Mouse (Mus musculus) embryonic facial prominence, embryonic 13.5 days (tissue): ENCODE measurements around the gene Dpm3. TPM values are rescaled to one million over a fixed set of nuclear protein-coding genes. Genes with fewer than 3 reads are reported as not detected.

Experiments used
- ATAC-seq: fragments of 200-750 bp; cut with Nextera tagmentation; 2 replicates; pipeline ENCODE4 v1.8.0; 2017; ENCODE audit warnings: low read depth; ENCODE audit not compliant: insufficient number of reproducible peaks, insufficient read depth, low FRiP score, low TSS enrichment
- H3K27ac ChIP-seq: fragments of 300-500 bp; sonication (generic); 2 replicates; pipeline ENCODE4 v1.5.1; 2015; ENCODE audit warnings: moderate library complexity, mild to moderate bottlenecking, inconsistent platforms
- H3K27me3 ChIP-seq: fragments of 300-500 bp; sonication (generic); 2 replicates; pipeline ENCODE4 v1.6.1; 2015; ENCODE audit warnings: mild to moderate bottlenecking, inconsistent platforms
- H3K36me3 ChIP-seq: fragments of 300-500 bp; sonication (generic); 2 replicates; pipeline ENCODE4 v1.6.1; 2015; ENCODE audit warnings: mild to moderate bottlenecking, inconsistent platforms
- H3K4me1 ChIP-seq: fragments of 300-500 bp; sonication (generic); 2 replicates; pipeline ENCODE4 v1.6.1; 2015; ENCODE audit warnings: inconsistent platforms
- H3K4me2 ChIP-seq: fragments of 300-500 bp; sonication (generic); 2 replicates; pipeline ENCODE4 v1.6.1; 2015; ENCODE audit warnings: moderate library complexity, mild to moderate bottlenecking, inconsistent platforms
- H3K4me3 ChIP-seq: fragments of 300-500 bp; sonication (generic); 2 replicates; pipeline ENCODE4 v1.5.1; 2015; ENCODE audit warnings: mild to moderate bottlenecking, inconsistent platforms
- H3K9ac ChIP-seq: fragments of 300-500 bp; sonication (generic); 2 replicates; pipeline ENCODE4 v1.6.1; 2015; ENCODE audit warnings: mild to moderate bottlenecking, inconsistent platforms
- H3K9me3 ChIP-seq: fragments of 300-500 bp; sonication (generic); 2 replicates; pipeline ENCODE4 v1.6.1; 2016; ENCODE audit warnings: inconsistent platforms
- WGBS: fragments of 180-500 bp; shearing (Covaris S2); methylation state at CpG from one replicate; pipeline ENCODE4 v1.1.7; 2015; ENCODE audit warnings: mixed read lengths; 5-methylcytosine and 5-hydroxymethylcytosine counted together
- polyA plus RNA-seq: library from polyadenylated mRNA; unstranded; fragments of >200 nt; fragmentation: Nextera tagmentation; extraction: Ambion mirVana; gene quantifications from 2 replicates; pipeline ENCODE4 v1.2.1, GENCODE M21; 2015

The Dpm3 gene
- polyA plus RNA-seq, 1 experiment from 2014 or later = 147 TPM

- peak overlapping the region; percentile 44 for H3K27ac ChIP-seq
- no peak for ATAC-seq
- H3K9ac ChIP-seq = peak overlapping the region; percentile 59
- no peaks in the 10 kb centered on the region for H3K9me3 ChIP-seq
- H3K4me3 ChIP-seq = peak overlapping the region; percentile 29
- peaks cover 12% of the 10 kb centered on the region for H3K4me1 ChIP-seq
- H3K36me3 ChIP-seq = no peaks in the 10 kb centered on the region
- 2% methylated on average over 14 of the region's 14 CpGs for WGBS
- peaks cover 4% of the 10 kb centered on the region; the same call in 1 of the 2 replicates for H3K27me3 ChIP-seq
- peak overlapping the region; percentile 57 for H3K4me2 ChIP-seq
Observed at GRCm38 (mm10) chr3:89299499-89299898, 40.3 kb downstream of the Dpm3 start.

DNA sequence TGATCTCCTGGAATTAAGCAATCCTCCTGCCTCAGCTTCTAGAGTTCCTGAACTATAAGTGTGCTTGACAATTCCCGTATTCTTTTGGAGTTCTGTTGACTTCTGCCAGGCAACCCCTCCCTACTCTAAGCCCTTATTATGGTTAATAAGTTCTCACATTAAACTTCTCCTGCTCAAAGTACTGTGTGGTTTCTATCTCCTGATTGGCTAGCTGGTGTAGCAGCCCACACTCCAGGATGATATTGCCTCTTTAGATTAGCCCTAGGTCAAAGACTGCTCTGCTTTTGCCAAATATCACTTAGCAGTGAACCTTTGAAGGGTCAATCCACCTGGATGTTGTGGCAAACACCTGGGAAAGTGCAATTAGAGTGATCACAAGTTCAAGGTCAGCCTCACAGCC is 40.9 kb downstream of the Dpm3 start:
- Histone ChIP-seq H3K27me3 (peaks cover 4% of the 10 kb centered on the region; the same call in 1 of the 2 replicates), H3K27ac (no peak overlapping the region), H3K4me1 (peaks cover 15% of the 10 kb centered on the region), H3K36me3 (no peaks in the 10 kb centered on the region), H3K4me2 (peak overlapping the region; percentile 57), H3K9me3 (no peaks in the 10 kb centered on the region), H3K9ac (no peak overlapping the region), H3K4me3 (peak overlapping the region; percentile 29; the same call in 1 of the 2 replicates)
- whole genome bisulfite sequencing = 47% methylated on average over 1 of the region's 1 CpGs
- ATAC-seq = no peak

DNA sequence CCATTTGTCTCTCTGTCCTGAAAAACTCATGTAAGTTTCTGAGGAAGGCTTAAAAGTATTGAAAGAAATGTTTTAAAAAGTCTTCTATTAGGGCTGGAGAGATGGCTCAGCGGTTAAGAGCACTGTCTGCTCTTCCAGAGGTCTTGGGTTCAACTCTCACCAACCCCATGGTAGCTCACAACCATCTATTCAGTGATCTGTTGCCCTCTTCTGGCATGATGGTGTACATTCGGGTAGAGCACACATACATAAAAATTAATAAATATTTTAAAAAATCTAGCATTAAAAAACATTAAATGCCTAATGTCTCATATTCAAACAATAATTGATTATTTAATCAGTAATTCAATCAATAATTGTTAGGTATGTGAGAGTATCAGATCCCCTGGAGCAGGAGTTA is 41.4 kb downstream of the Dpm3 start:
- H3K36me3 ChIP-seq = no peaks in the 10 kb centered on the region
- H3K27me3 ChIP-seq = peaks cover 4% of the 10 kb centered on the region; the same call in 1 of the 2 replicates
- no peak overlapping the region for H3K9ac ChIP-seq
- no peak overlapping the region for H3K4me3 ChIP-seq
- WGBS = 59% methylated on average over 2 of the region's 2 CpGs
- ATAC-seq = no peak
- no peaks in the 10 kb centered on the region for H3K9me3 ChIP-seq
- H3K27ac ChIP-seq = no peak overlapping the region
- peaks cover 18% of the 10 kb centered on the region for H3K4me1 ChIP-seq
- H3K4me2 ChIP-seq = no peak overlapping the region

DNA sequence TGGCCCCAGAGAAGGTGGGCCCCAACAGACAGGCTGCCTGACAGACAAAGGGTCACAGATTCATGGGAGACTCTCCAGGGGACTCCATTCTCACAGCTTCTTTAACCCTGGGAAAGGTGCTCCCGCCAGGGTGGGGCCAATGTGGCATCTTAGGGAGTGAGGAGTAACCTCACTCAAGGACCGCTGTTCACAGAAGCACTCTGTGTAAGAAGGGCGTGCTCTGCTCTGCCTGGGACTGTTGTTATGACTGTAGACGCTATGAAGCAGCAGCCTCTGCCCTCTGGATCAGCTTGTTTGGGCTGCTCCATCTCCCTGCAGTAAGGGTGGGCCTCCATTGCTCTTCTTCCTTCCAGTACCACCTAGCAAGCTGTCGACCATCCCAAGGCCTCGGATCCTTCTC is 45.3 kb downstream of the Dpm3 start:
- Histone ChIP-seq H3K9me3 (no peaks in the 10 kb centered on the region), H3K4me3 (no peak overlapping the region), H3K36me3 (no peaks in the 10 kb centered on the region), H3K4me1 (peaks cover 23% of the 10 kb centered on the region), H3K27me3 (peaks cover 4% of the 10 kb centered on the region; the same call in 1 of the 2 replicates), H3K4me2 (no peak overlapping the region), H3K27ac (no peak overlapping the region), H3K9ac (no peak overlapping the region)
- no peak for ATAC-seq
- 59% methylated on average over 6 of the region's 6 CpGs for WGBS

DNA sequence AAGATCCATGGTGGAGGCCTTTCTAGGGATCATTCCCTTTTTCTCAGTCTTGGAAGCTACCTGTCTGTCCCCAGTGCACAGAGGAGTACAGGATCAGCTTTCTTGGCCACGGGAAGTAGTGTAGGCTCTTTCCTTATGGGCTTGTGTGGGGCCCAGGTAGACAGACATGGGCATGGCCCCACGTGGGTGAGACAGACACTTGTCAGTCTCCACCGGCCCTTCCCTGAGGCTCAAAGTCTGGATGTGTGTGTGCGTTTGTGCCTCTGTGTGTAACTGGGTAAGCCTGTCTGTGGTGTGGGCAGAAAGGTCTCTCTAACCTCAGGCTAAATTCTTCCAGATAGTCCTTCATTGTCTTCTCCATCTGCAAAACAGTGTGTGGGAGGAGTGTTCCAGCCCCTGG is 45.9 kb downstream of the Dpm3 start:
- Histone ChIP-seq H3K27me3 (peaks cover 3% of the 10 kb centered on the region; the same call in 1 of the 2 replicates), H3K36me3 (no peaks in the 10 kb centered on the region), H3K9ac (peak overlapping the region; percentile 21; the same call in 1 of the 2 replicates), H3K27ac (peak overlapping the region; percentile 0; the same call in 1 of the 2 replicates), H3K4me3 (no peak overlapping the region), H3K9me3 (no peaks in the 10 kb centered on the region), H3K4me2 (no peak overlapping the region), H3K4me1 (peaks cover 17% of the 10 kb centered on the region)
- ATAC-seq = no peak
- 40% methylated on average over 4 of the region's 4 CpGs for WGBS

DNA sequence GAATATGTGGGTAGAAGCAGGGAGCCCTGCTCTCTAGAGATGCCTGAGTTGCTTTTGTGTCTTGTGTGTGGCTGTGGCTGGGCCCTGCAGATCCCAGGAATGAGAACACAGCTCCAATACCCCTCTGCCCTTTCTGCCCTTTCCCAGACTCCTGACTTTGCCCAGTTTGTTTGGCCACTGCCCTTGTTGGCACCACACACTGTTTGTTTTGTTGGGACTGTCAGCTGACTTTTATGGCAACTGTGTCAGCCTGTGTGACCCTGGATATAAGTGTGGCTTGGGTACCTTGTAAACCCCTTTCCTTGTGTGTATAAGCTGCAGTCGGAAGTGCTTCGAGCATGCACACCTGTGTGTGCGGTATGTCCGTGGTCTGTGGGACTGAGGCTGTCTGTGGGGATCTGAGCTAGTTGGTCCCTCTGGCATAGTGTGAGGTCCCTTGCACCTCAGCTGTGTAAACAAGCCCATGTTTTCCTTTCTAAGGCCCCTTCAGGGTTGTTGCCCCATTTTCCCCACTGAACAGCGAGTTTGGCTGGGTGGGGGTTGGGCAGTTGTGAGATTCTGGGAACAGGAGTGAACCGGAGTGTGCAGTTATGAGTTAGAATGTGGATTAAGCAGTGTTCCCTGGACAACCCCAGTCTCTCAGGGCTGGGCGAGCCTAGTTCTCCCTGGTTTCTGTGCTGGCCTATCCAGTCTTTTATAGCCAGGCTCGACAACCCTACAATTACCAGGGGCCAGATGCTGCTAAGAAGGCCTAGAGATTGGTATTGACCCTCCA is 46.6 kb downstream of the Dpm3 start:
- H3K4me2 ChIP-seq = no peak overlapping the region
- no peaks in the 10 kb centered on the region for H3K27me3 ChIP-seq
- no peak for ATAC-seq
- peak overlapping the region; percentile 0; the same call in 1 of the 2 replicates for H3K27ac ChIP-seq
- WGBS = 53% methylated on average over 8 of the region's 8 CpGs
- H3K4me3 ChIP-seq = no peak overlapping the region
- no peaks in the 10 kb centered on the region for H3K9me3 ChIP-seq
- H3K36me3 ChIP-seq = no peaks in the 10 kb centered on the region
- peaks cover 16% of the 10 kb centered on the region for H3K4me1 ChIP-seq
- 0 out of 2 replicates have a peak overlapping the region, but pooled peaks have one; percentile 21 for H3K9ac ChIP-seq

GRCm38 (mm10) chr3:89308089-89308488 is 48.9 kb downstream of the Dpm3 start:
- Histone ChIP-seq H3K4me2 (no peak overlapping the region), H3K27ac (no peak overlapping the region), H3K9ac (no peak overlapping the region), H3K36me3 (no peaks in the 10 kb centered on the region), H3K27me3 (no peaks in the 10 kb centered on the region), H3K9me3 (peaks cover 5% of the 10 kb centered on the region; the same call in 1 of the 2 replicates), H3K4me1 (peaks cover 16% of the 10 kb centered on the region), H3K4me3 (no peak overlapping the region)
- WGBS = 6% methylated on average over 9 of the region's 9 CpGs
- no peak for ATAC-seq

- ATAC-seq = no peak
- 74% methylated on average over 5 of the region's 5 CpGs for WGBS
- Histone ChIP-seq H3K9ac (no peak overlapping the region), H3K27me3 (peaks cover 32% of the 10 kb centered on the region), H3K27ac (no peak overlapping the region), H3K9me3 (peaks cover 5% of the 10 kb centered on the region; the same call in 1 of the 2 replicates), H3K4me3 (no peak overlapping the region), H3K4me1 (peaks cover 48% of the 10 kb centered on the region), H3K4me2 (no peak overlapping the region), H3K36me3 (no peaks in the 10 kb centered on the region)
Observed at GRCm38 (mm10) chr3:89314340-89314739, 55.2 kb downstream of the Dpm3 start.

- no peak for ATAC-seq
- H3K27me3 ChIP-seq = peaks cover 36% of the 10 kb centered on the region
- H3K4me1 ChIP-seq = peaks cover 52% of the 10 kb centered on the region
- H3K9ac ChIP-seq = peak overlapping the region; percentile 62; the same call in 1 of the 2 replicates
- peaks cover 5% of the 10 kb centered on the region; the same call in 1 of the 2 replicates for H3K9me3 ChIP-seq
- WGBS = 49% methylated on average over 2 of the region's 2 CpGs
- H3K36me3 ChIP-seq = no peaks in the 10 kb centered on the region
- peak overlapping the region; percentile 67 for H3K4me2 ChIP-seq
- H3K4me3 ChIP-seq = peak overlapping the region; percentile 36
- H3K27ac ChIP-seq = no peak overlapping the region
Observed at GRCm38 (mm10) chr3:89314791-89315190, 55.6 kb downstream of the Dpm3 start.

DNA sequence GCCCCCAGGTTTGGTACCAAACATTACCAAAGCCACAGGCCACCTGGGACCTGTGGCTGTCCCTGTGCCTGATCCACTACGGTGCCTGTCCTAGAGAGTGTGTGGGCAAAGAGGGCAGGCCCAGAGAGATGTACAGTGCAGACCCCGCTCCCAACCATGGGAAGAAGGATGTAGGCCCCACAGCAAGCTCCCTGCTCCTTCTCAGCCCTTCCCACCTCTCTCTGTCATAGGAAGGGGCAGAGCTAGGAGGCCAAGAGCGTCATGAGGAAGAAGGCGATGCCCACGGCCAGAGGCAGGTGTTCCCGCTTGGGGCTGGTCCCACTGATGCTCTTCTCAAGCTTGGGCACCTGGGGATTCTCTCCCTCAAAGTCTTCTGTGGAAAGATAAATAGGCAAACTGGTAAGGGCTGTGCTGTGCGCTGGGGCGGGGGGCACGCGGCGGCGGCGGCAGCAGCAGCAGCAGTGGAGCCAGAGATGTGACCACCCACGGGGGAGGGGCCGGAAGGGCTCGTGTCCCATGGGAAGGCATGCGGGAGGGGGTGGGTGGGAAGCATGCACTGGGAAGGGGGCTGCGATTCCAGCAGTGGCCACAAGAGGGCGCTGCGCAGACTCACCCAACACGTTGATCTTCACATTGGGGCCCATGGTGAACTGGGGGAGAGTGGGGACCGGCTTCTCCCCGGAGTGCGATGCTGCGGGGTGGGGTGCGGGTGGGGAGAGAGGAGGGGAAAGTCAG is 56.2 kb downstream of the Dpm3 start:
- ATAC-seq = no peak
- peaks cover 42% of the 10 kb centered on the region for H3K27me3 ChIP-seq
- peaks cover 58% of the 10 kb centered on the region for H3K4me1 ChIP-seq
- peak overlapping the region; percentile 67 for H3K4me2 ChIP-seq
- H3K4me3 ChIP-seq = peak overlapping the region; percentile 36
- H3K9ac ChIP-seq = peak overlapping the region; percentile 62
- H3K9me3 ChIP-seq = peaks cover 5% of the 10 kb centered on the region; the same call in 1 of the 2 replicates
- H3K36me3 ChIP-seq = no peaks in the 10 kb centered on the region
- WGBS = 4% methylated on average over 26 of the region's 26 CpGs
- H3K27ac ChIP-seq = no peak overlapping the region

GRCm38 (mm10) chr3:89315930-89316831 is 57.0 kb downstream of the Dpm3 start:
- 7% methylated on average over 40 of the region's 40 CpGs for WGBS
- peak overlapping the region; percentile 67 for H3K4me2 ChIP-seq
- no peaks in the 10 kb centered on the region for H3K36me3 ChIP-seq
- peak overlapping the region; percentile 62 for H3K9ac ChIP-seq
- no peak overlapping the region for H3K27ac ChIP-seq
- H3K4me1 ChIP-seq = peaks cover 66% of the 10 kb centered on the region
- H3K9me3 ChIP-seq = peaks cover 2% of the 10 kb centered on the region; the same call in 1 of the 2 replicates
- peak overlapping the region; percentile 36 for H3K4me3 ChIP-seq
- peaks cover 50% of the 10 kb centered on the region for H3K27me3 ChIP-seq
- no peak for ATAC-seq
